Mouse (Mus musculus) megakaryocyte, embryonic 14.5 days (primary cell): ENCODE measurements around the gene Six3. TPM values are rescaled to one million over a fixed set of nuclear protein-coding genes. Genes with fewer than 3 reads are reported as not detected.

Experiments
- H3K27me3 ChIP-seq: replicated peaks from 2 replicates; pipeline ENCODE3; 2012; ENCODE audit warnings: inconsistent platforms
- H3K36me3 ChIP-seq: replicated peaks from 2 replicates; pipeline ENCODE3; 2012; ENCODE audit warnings: low read length, inconsistent platforms, mixed read lengths
- H3K4me1 ChIP-seq: 2 replicates; pipeline ENCODE4 v1.6.1; 2012; ENCODE audit warnings: inconsistent platforms
- H3K4me3 ChIP-seq: replicated peaks from 2 replicates; pipeline ENCODE3; 2012; ENCODE audit warnings: moderate library complexity, mild to moderate bottlenecking, inconsistent platforms
- H3K9me3 ChIP-seq: 2 replicates; pipeline ENCODE4 v1.6.1; 2012; ENCODE audit warnings: inconsistent platforms
- FLI1 ChIP-seq: IDR thresholded peaks from 2 replicates; pipeline ENCODE4 v1.6.1; 2012; ENCODE audit warnings: low read length, inconsistent platforms, mixed read lengths
- GATA1 ChIP-seq: IDR thresholded peaks from 3 replicates; pipeline ENCODE4 v1.6.1; 2012; ENCODE audit warnings: mixed read lengths, low read length, inconsistent platforms, borderline replicate concordance
- polyA plus RNA-seq: library from polyadenylated mRNA; stranded (reverse); fragments of >175 nt; gene quantifications from 2 replicates; pipeline ENCODE4 v1.2.3, GENCODE M21; 2012; ENCODE audit warnings: low replicate concordance; ENCODE audit not compliant: insufficient read depth

Six3 gene
- polyA plus RNA-seq, 1 experiment: not detected

DNA sequence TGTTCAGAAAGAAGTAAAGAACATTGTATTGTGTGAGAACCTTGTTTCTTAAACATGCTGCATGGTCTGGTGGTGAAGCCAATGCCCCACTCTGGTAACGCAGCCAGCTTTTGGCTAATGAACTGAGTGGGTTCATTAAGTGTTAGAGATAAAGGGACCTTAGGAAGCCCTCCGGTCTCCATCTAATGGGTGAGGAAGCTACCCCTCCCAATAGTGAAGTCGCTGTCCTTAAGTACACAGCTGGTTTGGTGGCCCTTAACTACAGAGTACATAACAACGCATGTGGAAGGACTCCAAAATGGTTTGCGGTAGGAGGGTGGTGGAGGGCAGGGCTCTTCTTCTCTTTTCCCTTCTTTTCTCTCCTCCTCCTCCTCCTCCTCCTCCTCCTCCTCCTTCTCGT, 24.5 kb downstream of the Six3 start:
- no peak overlapping the region for H3K4me3 ChIP-seq
- H3K9me3 ChIP-seq: peaks cover 5% of the 10 kb centered on the region
- H3K36me3 ChIP-seq: no peaks in the 10 kb centered on the region
- TF ChIP-seq FLI1: no peak
- no peak for TF ChIP-seq GATA1
- no peaks in the 10 kb centered on the region for H3K4me1 ChIP-seq
- peaks cover 30% of the 10 kb centered on the region for H3K27me3 ChIP-seq

DNA sequence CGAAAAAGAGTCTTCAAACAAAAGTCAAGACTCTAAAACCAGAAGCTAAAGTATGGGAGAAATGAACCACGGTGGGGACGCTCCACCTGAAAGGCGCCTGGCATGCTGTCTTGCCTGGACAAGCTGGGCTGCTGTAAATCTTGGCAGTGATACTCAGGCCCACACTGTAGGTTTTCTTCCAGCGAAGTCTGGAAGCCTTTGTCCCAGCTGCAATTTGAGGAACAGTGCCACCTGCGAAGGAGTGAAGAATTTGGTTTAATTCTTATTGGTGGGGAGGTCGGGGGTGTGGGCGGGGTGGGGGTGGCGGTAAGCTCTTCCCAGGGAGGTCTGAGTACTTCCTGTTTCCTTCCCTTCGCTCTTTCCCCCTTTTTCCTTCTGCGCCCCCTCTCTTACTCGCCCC, 31.9 kb downstream of the Six3 start:
- Histone ChIP-seq H3K4me3 (no peak overlapping the region), H3K4me1 (peaks cover 9% of the 10 kb centered on the region), H3K36me3 (no peaks in the 10 kb centered on the region), H3K9me3 (peaks cover 4% of the 10 kb centered on the region; the same call in 1 of the 2 replicates), H3K27me3 (peaks cover 64% of the 10 kb centered on the region)
- no peak for TF ChIP-seq FLI1
- no peak for TF ChIP-seq GATA1

DNA sequence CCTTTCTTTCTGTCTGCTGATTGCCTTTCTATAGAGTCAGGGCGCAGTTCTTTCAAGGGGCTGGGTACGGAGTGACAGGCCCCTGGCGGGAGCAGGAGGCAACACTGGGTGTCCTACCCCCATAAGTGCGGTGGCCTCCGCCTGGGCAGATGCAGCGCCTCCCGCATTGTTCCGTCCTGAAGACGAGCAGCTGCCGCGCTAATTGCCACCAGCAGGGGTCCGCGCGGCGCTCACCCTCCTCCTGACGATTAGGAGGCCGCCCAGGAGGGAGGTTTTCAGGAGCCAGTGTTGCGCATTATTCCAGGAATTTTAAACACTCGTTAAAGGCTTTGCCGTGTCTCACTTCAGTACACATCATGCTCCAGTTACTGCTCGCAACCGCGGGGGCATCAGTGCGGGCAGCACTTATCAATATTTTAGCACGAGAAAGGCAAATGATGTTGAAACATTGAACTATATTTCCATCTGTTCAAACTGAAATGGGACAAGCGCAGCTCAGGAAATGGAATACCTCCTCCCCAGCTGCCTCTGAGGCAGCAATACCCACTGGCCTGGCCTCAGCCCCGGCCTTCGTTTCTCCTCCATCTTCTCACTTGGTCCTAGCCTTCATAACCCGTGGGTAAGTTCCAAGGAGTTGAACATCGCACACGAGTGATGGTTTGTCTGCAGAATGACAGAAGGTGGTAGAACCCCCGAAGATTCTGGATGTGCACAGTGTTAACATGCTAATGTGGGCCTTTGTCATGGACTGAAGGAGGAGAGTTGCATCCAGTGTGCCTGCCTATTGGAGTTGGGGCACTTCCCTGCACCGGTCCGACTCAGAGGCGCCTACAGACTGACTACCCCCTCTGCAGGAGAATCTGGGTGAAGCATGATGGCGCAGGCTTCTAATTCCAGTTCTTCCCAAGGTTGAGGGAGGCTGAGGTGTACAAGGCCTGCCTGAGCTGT, 32.6 kb downstream of the Six3 start:
- Histone ChIP-seq H3K27me3 (peaks cover 67% of the 10 kb centered on the region), H3K36me3 (no peaks in the 10 kb centered on the region), H3K4me3 (peak overlapping the region; percentile 62), H3K4me1 (peaks cover 9% of the 10 kb centered on the region), H3K9me3 (peaks cover 4% of the 10 kb centered on the region; the same call in 1 of the 2 replicates)
- TF ChIP-seq FLI1: no peak
- TF ChIP-seq GATA1: no peak

DNA sequence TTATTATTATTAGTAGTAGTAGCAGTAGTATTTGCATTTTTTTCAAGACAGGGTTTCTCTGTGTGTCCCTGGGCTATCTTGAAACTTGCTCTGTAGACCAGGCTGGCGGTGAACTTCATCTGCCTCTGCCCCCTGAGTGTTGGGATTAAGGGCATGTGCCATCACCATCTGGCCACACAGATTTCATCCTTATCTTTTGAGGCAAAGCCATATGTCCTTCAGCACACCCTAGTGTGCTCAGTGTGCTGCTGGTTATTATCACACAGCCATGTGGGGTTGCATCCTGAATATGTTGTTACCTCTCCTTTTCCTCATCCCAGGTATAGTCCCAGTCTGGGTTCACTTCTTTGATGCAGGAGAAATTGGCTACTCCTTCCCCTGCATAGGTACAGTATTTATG, 46.6 kb downstream of the Six3 start:
- TF ChIP-seq FLI1 (no peak), GATA1 (no peak)
- Histone ChIP-seq H3K36me3 (no peaks in the 10 kb centered on the region), H3K4me1 (peaks cover 6% of the 10 kb centered on the region), H3K27me3 (peaks cover 46% of the 10 kb centered on the region), H3K9me3 (no peaks in the 10 kb centered on the region), H3K4me3 (no peak overlapping the region)

DNA sequence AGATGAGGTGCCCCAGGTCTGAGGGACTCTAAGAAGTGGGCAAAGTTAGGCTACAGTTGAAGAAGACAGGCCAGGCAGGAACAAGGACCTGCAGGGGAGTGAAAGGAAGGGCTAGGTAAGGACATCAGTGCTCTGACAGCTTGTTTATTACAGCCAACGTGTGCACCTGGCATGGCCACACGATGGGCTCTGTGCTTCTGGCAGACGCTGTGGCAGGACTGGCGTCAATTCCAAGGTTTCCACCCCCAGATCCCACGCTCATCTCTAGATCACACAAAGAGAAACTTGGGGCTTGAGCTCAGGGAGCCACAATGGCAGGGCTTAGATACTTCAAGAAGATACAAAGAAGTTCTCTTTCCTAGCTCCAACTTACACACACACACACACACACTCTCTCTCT, 48.1 kb downstream of the Six3 start:
- H3K36me3 ChIP-seq: no peaks in the 10 kb centered on the region
- H3K9me3 ChIP-seq: no peaks in the 10 kb centered on the region
- no peak for TF ChIP-seq GATA1
- TF ChIP-seq FLI1: no peak
- H3K27me3 ChIP-seq: peaks cover 55% of the 10 kb centered on the region
- no peak overlapping the region for H3K4me3 ChIP-seq
- H3K4me1 ChIP-seq: peaks cover 11% of the 10 kb centered on the region

DNA sequence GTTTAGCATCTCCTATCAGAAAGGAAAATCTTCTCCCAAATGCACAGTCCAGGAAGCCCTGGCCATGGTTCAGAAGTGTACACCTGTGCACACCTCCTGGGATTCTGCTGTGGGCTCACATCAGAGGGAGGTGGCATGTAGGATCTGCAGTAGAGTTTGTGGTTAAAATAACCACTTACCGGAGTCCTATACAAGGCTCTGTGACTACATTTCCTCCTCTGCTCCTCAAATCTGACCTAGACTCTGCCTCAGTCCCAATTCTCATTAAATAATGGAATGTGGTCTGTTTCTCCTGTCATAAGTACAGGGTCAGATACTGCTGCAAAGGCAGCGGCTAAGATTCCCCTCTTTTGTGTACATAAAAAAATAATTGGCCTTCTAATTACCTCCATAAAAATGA, 50.8 kb downstream of the Six3 start:
- peaks cover 57% of the 10 kb centered on the region for H3K27me3 ChIP-seq
- no peak overlapping the region for H3K4me3 ChIP-seq
- H3K9me3 ChIP-seq: no peaks in the 10 kb centered on the region
- H3K4me1 ChIP-seq: peaks cover 11% of the 10 kb centered on the region
- TF ChIP-seq FLI1: no peak
- no peak for TF ChIP-seq GATA1
- H3K36me3 ChIP-seq: no peaks in the 10 kb centered on the region

DNA sequence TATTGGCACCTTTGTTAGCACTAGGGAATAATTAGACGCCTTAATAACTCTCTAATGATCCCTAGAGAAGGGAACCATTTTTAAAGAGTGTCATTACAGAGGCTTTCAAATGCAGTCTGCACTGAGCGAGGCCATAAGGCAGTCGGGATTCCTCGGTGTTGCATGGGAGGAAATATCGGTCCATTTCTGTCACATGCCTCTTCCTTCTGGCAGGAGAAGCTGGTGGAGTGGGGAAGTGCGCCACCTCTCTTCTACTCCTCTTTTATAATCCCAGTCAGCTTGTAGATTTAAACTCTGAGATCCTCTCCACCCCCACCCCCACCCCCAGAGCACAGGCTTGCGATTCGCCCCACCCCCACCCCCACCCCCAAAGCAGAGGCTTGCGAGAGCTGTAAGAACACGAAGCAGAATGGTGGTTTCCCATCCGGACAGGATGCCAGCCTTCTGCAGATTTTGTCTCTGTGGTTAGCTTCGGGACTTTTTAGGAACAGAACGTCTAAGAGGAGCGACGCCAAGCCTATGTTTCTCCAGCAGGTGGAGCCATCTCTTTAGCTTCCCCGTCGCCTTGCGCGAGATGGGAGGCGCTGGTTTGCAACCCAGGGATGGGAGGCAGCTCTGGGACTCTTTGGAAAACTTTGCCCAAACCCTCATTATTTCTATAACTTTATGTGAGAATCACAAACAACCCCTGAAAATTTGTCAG, 51.4 kb downstream of the Six3 start:
- Histone ChIP-seq H3K9me3 (no peaks in the 10 kb centered on the region), H3K36me3 (no peaks in the 10 kb centered on the region), H3K27me3 (peaks cover 55% of the 10 kb centered on the region), H3K4me3 (peak overlapping the region; percentile 74), H3K4me1 (peaks cover 11% of the 10 kb centered on the region)
- TF ChIP-seq GATA1 (no peak), FLI1 (no peak)

Other genes starting within 250 kb of the Six3 start
- gene Six2, start 74.7 kb downstream of the Six3 start, polyA plus RNA-seq: 1.6 TPM in 1 of 2 replicates, not detected in the other